Mouse (Mus musculus): ENCODE results near the gene Saxo2.

The Saxo2 gene

DNA sequence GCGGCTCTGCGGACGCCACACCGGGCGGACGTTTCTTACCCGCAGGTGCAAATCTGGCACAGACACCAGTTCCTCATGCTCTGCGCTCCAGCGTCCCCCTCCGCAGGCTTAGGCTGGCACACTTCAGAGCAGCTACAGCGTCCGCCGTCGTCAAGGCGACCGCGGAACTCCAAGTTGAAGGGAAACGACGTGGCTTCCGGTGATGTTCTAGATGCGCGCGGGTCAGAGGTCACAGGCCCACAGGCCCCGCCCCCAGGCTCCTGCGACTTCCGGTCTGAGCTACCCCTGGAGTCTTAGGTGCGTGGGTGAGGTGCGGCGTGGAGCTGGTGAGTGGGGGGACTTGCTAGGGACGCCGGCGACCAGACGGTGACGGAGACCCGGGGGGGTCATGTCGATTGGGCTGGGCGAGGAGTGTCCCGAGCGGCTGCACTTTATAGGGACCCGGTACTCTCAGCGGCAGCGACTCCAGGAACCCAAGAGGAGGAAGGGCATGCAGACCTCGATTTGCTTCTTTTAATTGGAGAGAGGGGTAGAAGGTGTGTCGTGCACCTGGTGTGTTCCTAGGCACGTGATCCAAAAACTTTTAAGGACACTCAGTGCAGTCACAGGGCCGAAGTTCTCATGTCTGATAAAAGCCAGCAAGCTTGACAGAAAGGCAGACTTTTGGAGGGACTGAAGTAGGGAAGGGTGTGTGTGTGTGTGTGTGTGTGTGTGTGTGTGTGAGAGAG, at the start of gene Saxo2, which contains the start of gene Efl1:
Gene Saxo2, minus strand, starts transcription at position 176 of the 728 bp plus-strand sequence.
Gene Efl1, plus strand, starts transcription at position 262 of the 728 bp plus-strand sequence.
- DNase-seq: peak; percentile 97

DNA sequence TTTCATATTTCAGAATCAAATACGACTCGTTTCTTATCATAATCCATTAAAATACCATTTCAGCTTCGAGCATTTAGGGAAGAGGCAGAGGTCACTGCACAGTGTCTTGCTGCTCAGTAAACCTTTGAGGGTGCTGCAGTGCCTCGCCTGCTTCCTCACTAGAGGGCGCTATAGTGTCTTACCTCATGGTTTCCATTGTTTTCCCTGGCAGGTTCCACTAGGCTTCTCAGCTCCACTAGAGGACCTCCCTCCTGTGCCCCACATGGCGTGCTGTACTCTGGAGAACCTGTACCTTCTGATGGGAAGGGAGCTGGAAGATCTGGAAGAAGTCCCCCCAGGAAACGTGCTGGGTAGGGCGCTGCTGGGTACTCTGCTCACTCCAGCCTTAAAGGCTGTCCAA, 49.3 kb upstream of the Saxo2 start:
- DNase-seq: no peak

DNA sequence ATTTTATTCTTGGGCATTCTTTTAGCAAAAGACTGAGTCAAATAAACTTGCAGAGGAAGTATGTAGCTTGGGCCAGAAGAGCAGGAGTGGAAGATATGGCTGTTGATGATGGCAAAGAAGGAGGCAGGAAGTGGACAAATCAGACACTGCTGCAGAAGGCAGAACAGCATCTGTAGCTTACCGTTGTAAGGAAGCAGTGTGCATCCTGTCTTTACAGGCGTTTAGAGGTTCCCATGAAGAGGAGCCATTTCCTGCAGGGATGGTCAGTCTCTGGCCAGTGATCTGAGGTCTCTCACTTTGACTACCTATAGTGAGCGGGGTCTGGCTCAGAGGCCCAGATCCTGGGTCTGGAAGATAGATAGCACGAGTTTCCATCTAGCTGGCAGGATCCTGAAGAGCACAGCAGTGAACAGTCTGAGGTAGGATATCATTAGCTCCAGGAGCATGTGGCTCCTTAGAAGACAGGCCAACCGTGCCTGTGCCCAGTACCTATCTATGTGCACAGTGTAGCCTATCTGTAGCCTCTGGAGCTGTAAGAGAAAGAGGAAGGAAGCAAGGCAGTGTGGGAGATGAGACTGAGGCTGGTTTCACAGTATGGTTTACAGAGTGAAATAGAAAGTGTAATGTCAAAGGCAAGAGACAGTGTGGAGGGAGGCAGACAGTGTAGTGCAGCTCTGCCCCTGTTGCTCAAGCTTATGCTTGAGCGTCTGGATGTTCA, 42.9 kb upstream of the Saxo2 start:
- peak; percentile 4 for DNase-seq

DNA sequence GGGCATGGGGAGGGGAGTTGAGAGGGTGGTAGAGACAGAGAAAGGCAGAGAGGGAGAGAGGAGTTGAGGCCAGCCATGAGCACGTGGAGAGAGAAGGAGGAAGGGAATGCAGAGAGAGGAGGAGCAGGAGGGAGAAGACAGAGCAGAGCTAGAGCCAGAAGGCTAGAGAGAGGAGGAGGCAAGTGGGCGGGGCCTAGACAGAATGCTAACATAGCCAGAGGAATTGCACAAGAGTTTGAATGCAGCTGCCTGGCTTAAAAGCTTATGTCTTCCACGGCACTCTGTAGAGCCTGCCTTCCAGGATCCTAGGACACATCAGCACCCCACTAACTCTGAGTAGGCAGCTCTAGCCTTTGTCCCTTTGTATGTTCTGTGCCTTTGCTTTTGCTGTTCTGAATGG, 40.4 kb upstream of the Saxo2 start:
- peak; percentile 47 for DNase-seq

DNA sequence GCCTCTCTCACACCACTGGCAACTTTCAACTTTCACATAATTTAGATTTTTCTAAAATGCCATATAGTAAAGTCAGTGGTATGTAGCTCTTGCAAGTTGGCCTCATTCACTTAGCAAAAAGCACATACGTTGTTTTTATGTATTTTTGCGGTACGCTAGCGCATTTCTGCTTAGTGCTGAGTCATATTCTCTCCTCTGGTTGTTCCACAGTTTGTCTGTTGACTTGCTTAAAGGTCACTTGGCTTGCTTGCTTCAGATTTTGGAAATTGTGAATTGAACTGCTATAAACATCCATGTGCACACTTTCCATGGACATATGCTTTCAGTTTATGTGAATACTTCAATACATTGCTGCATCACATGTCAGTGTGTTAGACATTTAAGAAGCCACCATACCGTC, 31.6 kb upstream of the Saxo2 start:
- no peak for DNase-seq

DNA sequence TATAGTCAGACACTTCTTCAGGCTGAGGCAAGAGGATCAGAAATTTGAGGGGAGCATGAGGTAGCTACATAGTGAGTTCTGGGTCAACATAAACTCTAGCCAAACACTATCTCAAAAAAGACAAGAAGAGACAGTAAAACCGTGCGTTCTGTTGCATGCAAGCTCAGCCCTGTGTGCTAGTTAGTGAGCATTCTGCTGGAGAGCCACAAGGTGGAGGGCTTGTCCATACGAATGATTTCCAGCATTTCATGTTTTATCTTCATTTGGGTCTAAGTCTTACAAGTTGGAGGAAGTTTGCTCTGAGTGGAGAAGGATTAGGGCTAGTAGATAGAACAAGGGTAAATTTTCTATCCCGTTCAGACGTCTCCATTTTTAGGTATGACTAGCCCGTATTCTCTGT, 28.5 kb upstream of the Saxo2 start:
- DNase-seq: peak; percentile 6

DNA sequence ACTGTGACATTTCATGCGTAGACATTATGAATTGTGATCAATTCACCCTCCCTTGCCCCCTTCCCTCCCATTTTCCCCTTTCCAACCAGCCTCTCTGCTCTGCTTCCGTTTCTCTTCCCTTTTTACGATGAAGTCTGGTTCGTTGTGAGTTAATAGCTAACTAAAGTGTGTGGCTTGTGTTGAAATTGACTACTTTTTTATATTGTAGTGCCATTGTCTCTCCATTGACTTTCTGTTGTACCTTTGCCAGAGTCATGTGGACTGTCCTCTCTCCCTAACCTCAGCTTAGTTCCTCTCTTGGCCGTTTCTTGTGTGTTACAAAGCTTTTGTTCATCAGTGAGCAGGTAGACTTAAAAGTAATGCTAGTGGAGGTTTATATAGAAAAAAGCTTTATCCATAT, 27.7 kb upstream of the Saxo2 start:
- no peak for DNase-seq

DNA sequence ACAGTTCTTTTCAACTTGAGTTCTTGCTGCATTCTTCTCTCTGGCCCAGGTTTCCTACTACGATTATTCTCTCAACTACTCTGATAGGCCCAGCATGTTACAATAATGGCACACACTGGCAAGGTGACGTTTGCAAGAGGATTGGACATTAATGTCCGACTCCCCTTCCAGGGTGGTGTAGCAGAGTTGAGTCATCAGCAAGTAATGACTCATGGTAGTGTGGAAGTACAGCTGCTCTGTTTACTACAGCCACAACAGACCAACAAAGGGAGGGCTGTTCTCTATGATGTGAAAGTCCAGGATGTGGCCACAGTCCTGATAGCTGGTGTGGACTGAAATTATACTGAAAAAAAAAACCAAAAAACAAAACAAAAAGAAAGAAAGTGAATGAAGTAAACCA, 16.3 kb upstream of the Saxo2 start:
- no peak for DNase-seq

DNA sequence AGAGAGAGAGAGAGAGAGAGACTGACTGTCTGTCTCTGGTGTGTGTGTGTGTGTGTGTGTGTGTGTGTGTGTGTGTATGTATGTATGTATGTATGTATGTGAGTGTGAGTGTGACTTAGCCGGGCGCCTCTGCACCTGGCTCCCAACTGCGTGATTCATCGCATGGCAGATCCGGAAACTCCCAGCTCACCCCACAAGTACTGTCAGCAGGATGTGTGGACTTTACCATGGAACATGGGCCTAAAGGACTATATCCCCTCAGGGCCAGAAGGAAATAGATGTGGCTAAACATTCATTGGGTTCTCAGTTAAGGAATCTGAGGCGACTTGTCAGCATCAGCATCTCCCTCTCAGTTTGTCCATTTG, 735 bp upstream of the Saxo2 start:
- DNase-seq: peak; percentile 3

DNA sequence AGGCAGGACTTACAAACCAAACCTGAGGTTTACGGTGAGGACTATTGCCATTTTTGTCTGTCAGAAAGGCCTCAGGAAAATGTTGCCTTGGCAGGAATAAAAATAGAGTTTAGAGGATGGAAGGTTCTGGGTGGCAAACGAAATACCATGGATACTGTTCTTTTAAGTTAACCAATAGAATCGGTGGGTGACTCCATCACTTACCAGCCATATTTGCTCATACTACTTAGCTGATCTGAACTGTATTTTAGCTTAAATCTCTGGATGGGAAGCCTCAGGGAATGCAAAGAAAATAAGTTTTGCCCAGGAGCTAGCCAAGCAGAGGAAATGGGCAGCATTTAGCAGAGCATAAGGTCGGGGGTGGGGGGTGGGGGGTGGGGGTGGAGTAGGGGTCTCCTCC, 419 bp downstream of the Saxo2 start:
- DNase-seq: no peak

DNA sequence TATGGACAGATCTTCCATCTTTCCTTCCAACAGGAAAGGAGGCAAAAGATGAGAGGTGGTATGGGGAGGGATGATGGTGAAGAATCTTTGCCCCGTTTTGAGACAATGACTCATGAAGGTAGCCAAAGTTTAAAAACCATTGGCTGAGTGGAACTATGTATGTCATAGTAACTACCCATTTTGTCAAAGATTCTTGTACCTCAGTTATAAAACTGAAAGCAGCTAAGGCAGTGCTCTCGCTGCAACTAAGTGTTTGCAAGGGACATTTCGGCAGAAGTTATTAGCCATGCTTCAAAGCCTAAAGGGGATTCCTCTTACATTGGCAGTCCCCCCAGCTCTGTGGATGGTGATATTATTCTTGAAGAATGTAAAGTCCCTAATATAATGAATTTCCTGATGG, 1.1 kb downstream of the Saxo2 start:
- DNase-seq: no peak

DNA sequence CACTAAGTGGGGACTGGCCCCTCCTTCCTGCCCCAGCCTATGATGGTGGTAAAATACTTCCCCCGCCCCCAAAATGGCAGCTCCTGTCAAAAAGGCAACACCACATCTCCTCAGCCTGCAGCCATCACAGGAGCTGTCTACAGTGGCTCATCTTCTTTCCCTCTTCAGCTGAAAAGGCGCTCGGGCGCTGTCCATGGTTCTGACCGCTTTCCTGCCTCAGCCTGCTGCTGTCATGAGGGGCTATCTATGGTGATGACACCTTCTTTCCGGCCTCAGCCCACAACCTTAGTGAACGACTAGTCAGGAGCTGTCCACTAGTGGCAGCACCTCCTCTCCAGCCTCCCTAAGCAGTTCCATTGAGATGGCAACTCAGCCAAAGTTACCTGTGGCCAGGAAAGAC, 23.0 kb downstream of the Saxo2 start:
- peak; percentile 56 for DNase-seq

DNA sequence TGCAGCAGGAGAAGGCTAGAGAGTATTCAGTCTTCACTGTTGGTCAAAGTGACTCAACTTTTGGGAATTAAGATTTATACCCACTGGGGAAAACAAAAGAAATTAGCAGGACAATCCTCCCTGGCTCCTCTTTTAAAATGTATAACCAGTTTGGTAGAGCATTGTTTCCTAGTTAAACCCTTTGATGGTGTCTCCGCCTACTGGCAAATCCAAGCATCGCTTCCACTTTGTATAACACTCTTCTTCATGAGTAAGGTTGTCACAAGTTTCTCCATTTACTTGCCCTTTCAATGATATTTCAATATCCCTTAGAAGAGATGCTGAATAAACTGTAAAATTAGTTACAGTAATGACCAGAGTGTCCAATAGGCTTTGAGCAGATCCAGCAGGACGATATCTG, 38.7 kb downstream of the Saxo2 start:
- DNase-seq: peak; percentile 15

DNA sequence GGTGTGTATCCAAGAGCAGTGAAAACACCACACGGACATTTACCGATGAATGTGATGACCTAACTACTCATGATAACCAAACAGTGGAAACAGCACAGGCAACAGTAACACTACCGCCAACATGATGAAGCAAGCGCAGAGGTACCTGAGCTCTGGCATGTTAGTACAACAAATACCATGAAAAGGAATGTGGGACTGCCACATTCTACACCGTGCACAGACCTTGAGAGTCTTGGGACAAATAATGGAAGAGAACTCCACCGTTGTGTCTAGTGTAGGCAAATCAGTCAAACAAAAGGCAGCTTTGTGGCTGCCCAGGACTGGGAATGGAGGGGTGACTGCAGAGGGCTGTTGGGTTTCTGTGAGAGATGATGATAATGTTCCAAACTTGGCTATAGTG, 42.9 kb downstream of the Saxo2 start:
- DNase-seq: no peak

DNA sequence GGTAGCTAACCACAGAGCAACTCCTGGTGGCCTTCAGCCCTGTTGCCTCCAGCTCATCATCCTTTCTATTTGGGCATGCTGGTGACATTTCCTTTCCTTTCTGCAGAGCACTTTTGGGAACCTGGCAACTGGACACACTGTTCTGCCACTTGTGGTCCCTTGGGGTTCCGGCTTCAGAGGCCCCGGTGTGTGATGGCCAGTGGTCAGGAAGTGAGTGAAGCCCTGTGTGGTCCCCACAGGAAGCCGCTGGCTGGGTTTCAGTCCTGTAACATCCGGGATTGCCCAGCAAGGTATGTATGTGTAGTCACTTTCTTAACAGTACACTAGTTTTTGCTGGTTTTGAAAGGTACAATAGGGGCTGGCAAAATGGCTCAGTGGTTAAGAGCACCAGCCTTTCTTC, 46.3 kb downstream of the Saxo2 start:
- DNase-seq: no peak

DNA sequence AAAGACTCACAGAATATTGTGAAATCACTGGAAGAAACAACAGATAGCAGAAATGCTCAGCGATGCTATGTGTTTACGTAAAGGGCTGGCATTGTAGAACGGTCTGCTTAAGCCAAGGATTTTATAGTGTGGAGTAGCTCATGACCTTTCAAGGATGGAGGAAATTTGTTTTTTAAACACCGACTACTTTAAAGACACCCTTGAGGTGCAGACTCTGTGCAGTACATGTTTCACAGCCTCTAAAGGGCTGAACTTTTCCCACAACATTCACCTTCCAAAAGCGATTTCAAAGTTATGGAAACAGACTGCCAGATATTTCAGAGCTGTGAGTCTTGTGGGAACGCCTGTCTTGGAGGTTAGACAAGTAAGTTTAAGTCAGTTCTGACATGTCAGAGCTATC, 57.4 kb downstream of the Saxo2 start:
- DNase-seq: no peak
